Mouse (Mus musculus) hindbrain, embryonic 16.5 days (tissue): ENCODE data around the gene Ikzf3. TPM values are rescaled to one million over a fixed set of nuclear protein-coding genes. Genes with fewer than 3 reads are reported as not detected.
A peak's percentile ranks its signal among the peaks of the same experiment; 100 is the strongest.

ENCODE experiments used
- ATAC-seq: fragments of 200-750 bp; cut with Nextera tagmentation; 2 replicates; pipeline ENCODE4 v1.8.0; 2017; ENCODE audit warnings: moderate TSS enrichment, moderate library complexity
- H3K27ac ChIP-seq: fragments of 300-500 bp; sonication (generic); 2 replicates; pipeline ENCODE4 v1.5.1; 2014; ENCODE audit warnings: low read depth, mild to moderate bottlenecking, control low read depth, low read length, moderate library complexity
- H3K27me3 ChIP-seq: fragments of 300-500 bp; sonication (generic); replicated peaks from 2 replicates; pipeline ENCODE4 v1.6.1; 2014; ENCODE audit warnings: low read length; ENCODE audit not compliant: control insufficient read depth, insufficient read depth
- H3K36me3 ChIP-seq: fragments of 300-500 bp; sonication (generic); 2 replicates; pipeline ENCODE4 v1.6.1; 2014; ENCODE audit warnings: mild to moderate bottlenecking, low read length, moderate library complexity, mixed read lengths; ENCODE audit not compliant: control insufficient read depth, insufficient read depth
- H3K4me1 ChIP-seq: fragments of 300-500 bp; sonication (generic); 2 replicates; pipeline ENCODE4 v1.6.1; 2014; ENCODE audit warnings: low read depth, low read length; ENCODE audit not compliant: control insufficient read depth, insufficient read depth
- H3K4me2 ChIP-seq: fragments of 300-500 bp; sonication (generic); 2 replicates; pipeline ENCODE4 v1.6.1; 2014; ENCODE audit warnings: mild to moderate bottlenecking, low read length, control low read depth, moderate library complexity
- H3K4me3 ChIP-seq: fragments of 300-500 bp; sonication (generic); 2 replicates; pipeline ENCODE4 v1.5.1; 2014; ENCODE audit warnings: mild to moderate bottlenecking, low read length, control low read depth, moderate library complexity
- H3K9ac ChIP-seq: fragments of 300-500 bp; sonication (generic); 2 replicates; pipeline ENCODE4 v1.6.1; 2014; ENCODE audit warnings: low read depth, mild to moderate bottlenecking, control low read depth, low read length, moderate library complexity
- H3K9me3 ChIP-seq: fragments of 300-500 bp; sonication (generic); 2 replicates; pipeline ENCODE4 v1.6.1; 2014; ENCODE audit warnings: mild to moderate bottlenecking, low read length, moderate library complexity; ENCODE audit not compliant: control insufficient read depth
- WGBS: fragments of 180-500 bp; shearing (Covaris S2); extraction: QIAGEN DNeasy Blood & Tissue Kit; methylation state at CpG from one replicate; pipeline ENCODE4 v1.1.7; 2014; 5-methylcytosine and 5-hydroxymethylcytosine counted together
- polyA plus RNA-seq: library from polyadenylated mRNA; unstranded; fragments of >200 nt; fragmentation: Nextera tagmentation; extraction: Ambion mirVana; gene quantifications from 2 replicates; pipeline ENCODE4 v1.2.1, GENCODE M21; 2015

Gene Ikzf3
- polyA plus RNA-seq, 1 experiment from 2014 or later = 0.45 TPM

GRCm38 (mm10) chr11:98459071-98459741 lies 86.6 kb downstream of the Ikzf3 start:
- Histone ChIP-seq H3K36me3 (no peaks in the 10 kb centered on the region), H3K27me3 (peaks cover 9% of the 10 kb centered on the region; the same call in 1 of the 2 replicates), H3K9me3 (no peaks in the 10 kb centered on the region), H3K27ac (no peak overlapping the region), H3K4me1 (peaks cover 4% of the 10 kb centered on the region; the same call in 1 of the 2 replicates), H3K4me2 (no peak overlapping the region), H3K4me3 (no peak overlapping the region), H3K9ac (no peak overlapping the region)
- ATAC-seq = no peak
- 18% methylated on average over 11 of the region's 11 CpGs for WGBS

GRCm38 (mm10) chr11:98458121-98458990 lies 87.5 kb downstream of the Ikzf3 start:
- peak overlapping the region; percentile 56 for H3K4me3 ChIP-seq
- WGBS = 5% methylated on average over 28 of the region's 30 CpGs
- peak overlapping the region; percentile 76 for H3K9ac ChIP-seq
- H3K4me2 ChIP-seq = peak overlapping the region; percentile 85
- H3K27ac ChIP-seq = peak overlapping the region; percentile 81; the same call in 1 of the 2 replicates
- H3K9me3 ChIP-seq = no peaks in the 10 kb centered on the region
- no peaks in the 10 kb centered on the region for H3K36me3 ChIP-seq
- peaks cover 9% of the 10 kb centered on the region; the same call in 1 of the 2 replicates for H3K27me3 ChIP-seq
- ATAC-seq = peak; percentile 25
- H3K4me1 ChIP-seq = peaks cover 4% of the 10 kb centered on the region; the same call in 1 of the 2 replicates

- Histone ChIP-seq H3K27me3 (peaks cover 9% of the 10 kb centered on the region; the same call in 1 of the 2 replicates), H3K36me3 (no peaks in the 10 kb centered on the region), H3K27ac (peak overlapping the region; percentile 81), H3K4me1 (peaks cover 4% of the 10 kb centered on the region; the same call in 1 of the 2 replicates), H3K9me3 (no peaks in the 10 kb centered on the region), H3K4me2 (peak overlapping the region; percentile 85), H3K4me3 (peak overlapping the region; percentile 56), H3K9ac (peak overlapping the region; percentile 76)
- peak; percentile 92 for ATAC-seq
- 2% methylated on average over 41 of the region's 64 CpGs for WGBS
Observed at GRCm38 (mm10) chr11:98457367-98458120, 88.3 kb downstream of the Ikzf3 start.

- H3K27me3 ChIP-seq = peaks cover 9% of the 10 kb centered on the region; the same call in 1 of the 2 replicates
- no peaks in the 10 kb centered on the region for H3K9me3 ChIP-seq
- 21% methylated on average over 9 of the region's 9 CpGs for WGBS
- H3K36me3 ChIP-seq = no peaks in the 10 kb centered on the region
- H3K4me1 ChIP-seq = peaks cover 4% of the 10 kb centered on the region; the same call in 1 of the 2 replicates
- peak; percentile 32 for ATAC-seq
- H3K27ac ChIP-seq = peak overlapping the region; percentile 81
- H3K9ac ChIP-seq = peak overlapping the region; percentile 76
- H3K4me2 ChIP-seq = peak overlapping the region; percentile 85
- H3K4me3 ChIP-seq = peak overlapping the region; percentile 56
Observed at GRCm38 (mm10) chr11:98456945-98457344, 88.9 kb downstream of the Ikzf3 start.

GRCm38 (mm10) chr11:98456545-98456944 lies 89.3 kb downstream of the Ikzf3 start:
- H3K36me3 ChIP-seq = no peaks in the 10 kb centered on the region
- H3K4me3 ChIP-seq = no peak overlapping the region
- no peaks in the 10 kb centered on the region for H3K9me3 ChIP-seq
- H3K9ac ChIP-seq = no peak overlapping the region
- peaks cover 9% of the 10 kb centered on the region; the same call in 1 of the 2 replicates for H3K27me3 ChIP-seq
- peaks cover 4% of the 10 kb centered on the region; the same call in 1 of the 2 replicates for H3K4me1 ChIP-seq
- no peak overlapping the region for H3K4me2 ChIP-seq
- 86% methylated on average over 5 of the region's 5 CpGs for WGBS
- H3K27ac ChIP-seq = no peak overlapping the region
- ATAC-seq = no peak

GRCm38 (mm10) chr11:98455484-98455883 lies 90.3 kb downstream of the Ikzf3 start:
- H3K4me2 ChIP-seq = no peak overlapping the region
- H3K4me1 ChIP-seq = peaks cover 4% of the 10 kb centered on the region; the same call in 1 of the 2 replicates
- H3K27me3 ChIP-seq = peaks cover 9% of the 10 kb centered on the region; the same call in 1 of the 2 replicates
- no peaks in the 10 kb centered on the region for H3K9me3 ChIP-seq
- no peak overlapping the region for H3K9ac ChIP-seq
- no peak for ATAC-seq
- no peak overlapping the region for H3K4me3 ChIP-seq
- no peak overlapping the region for H3K27ac ChIP-seq
- no peaks in the 10 kb centered on the region for H3K36me3 ChIP-seq
- 84% methylated on average over 4 of the region's 4 CpGs for WGBS

- 86% methylated on average over 20 of the region's 20 CpGs for WGBS
- ATAC-seq = no peak
- H3K4me2 ChIP-seq = no peak overlapping the region
- H3K4me3 ChIP-seq = no peak overlapping the region
- peaks cover 4% of the 10 kb centered on the region; the same call in 1 of the 2 replicates for H3K4me1 ChIP-seq
- no peak overlapping the region for H3K9ac ChIP-seq
- H3K9me3 ChIP-seq = no peaks in the 10 kb centered on the region
- peaks cover 23% of the 10 kb centered on the region for H3K27me3 ChIP-seq
- no peaks in the 10 kb centered on the region for H3K36me3 ChIP-seq
- no peak overlapping the region for H3K27ac ChIP-seq
Observed at GRCm38 (mm10) chr11:98449921-98450771, 95.7 kb downstream of the Ikzf3 start.

- 90% methylated on average over 3 of the region's 3 CpGs for WGBS
- ATAC-seq = no peak
- peaks cover 23% of the 10 kb centered on the region for H3K27me3 ChIP-seq
- no peak overlapping the region for H3K4me2 ChIP-seq
- H3K27ac ChIP-seq = no peak overlapping the region
- peaks cover 4% of the 10 kb centered on the region; the same call in 1 of the 2 replicates for H3K4me1 ChIP-seq
- H3K4me3 ChIP-seq = no peak overlapping the region
- no peak overlapping the region for H3K9ac ChIP-seq
- H3K9me3 ChIP-seq = no peaks in the 10 kb centered on the region
- no peaks in the 10 kb centered on the region for H3K36me3 ChIP-seq
Observed at GRCm38 (mm10) chr11:98449419-98449818, 96.4 kb downstream of the Ikzf3 start.
